Mouse (Mus musculus): ENCODE data around the gene Borcs6.

DNA sequence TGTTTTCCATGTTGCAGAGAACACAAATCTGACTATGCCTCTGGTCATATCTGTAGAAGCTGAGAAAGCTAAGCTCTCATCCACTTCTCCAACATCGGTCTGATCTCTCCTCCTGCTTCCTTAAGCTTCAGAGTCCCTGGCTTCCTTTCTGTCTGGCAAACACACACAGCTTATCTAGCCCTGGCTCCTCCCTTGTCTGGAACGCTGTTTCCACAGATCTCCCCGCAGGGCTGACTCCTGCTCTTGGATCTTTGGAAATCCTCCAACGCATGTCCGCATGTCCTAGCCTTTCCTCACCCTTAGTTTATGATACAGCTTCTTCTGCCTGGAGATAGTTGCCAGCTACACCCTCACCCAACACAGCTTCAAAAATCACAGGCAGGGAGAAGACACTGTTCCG, 8.1 kb downstream of the Borcs6 start:
- TF ChIP-seq CTCF (IDR thresholded peaks at IDR 0.05; ENCODE audit: low read depth): no peak
- TF ChIP-seq EP300 (IDR thresholded peaks at IDR 0.05; ENCODE audit: low read depth): no peak

Measured in liver, postnatal 0 days (tissue).